Mouse (Mus musculus) heart, embryonic 16.5 days (tissue): ENCODE measurements around the gene Nup210l. TPM values are rescaled to one million over a fixed set of nuclear protein-coding genes. Genes with fewer than 3 reads are reported as not detected.

Experiments
- ATAC-seq: fragments of 200-750 bp; cut with Nextera tagmentation; replicated peaks from 2 replicates; pipeline ENCODE4 v1.8.0; 2017; ENCODE audit warnings: moderate number of reproducible peaks; ENCODE audit not compliant: insufficient read depth, low FRiP score; ENCODE audit errors: extremely low read depth
- H3K27ac ChIP-seq: fragments of 300-500 bp; sonication (generic); 2 replicates; pipeline ENCODE4 v1.5.1; 2014; ENCODE audit warnings: mild to moderate bottlenecking, low read length, control low read depth, moderate library complexity
- H3K27me3 ChIP-seq: fragments of 300-500 bp; sonication (generic); 2 replicates; pipeline ENCODE4 v1.6.1; 2014; ENCODE audit warnings: low read length, mixed read lengths; ENCODE audit not compliant: control insufficient read depth, insufficient read depth
- H3K36me3 ChIP-seq: fragments of 300-500 bp; sonication (generic); 2 replicates; pipeline ENCODE4 v1.6.1; 2014; ENCODE audit not compliant: control insufficient read depth, insufficient read depth
- H3K4me1 ChIP-seq: fragments of 300-500 bp; sonication (generic); 2 replicates; pipeline ENCODE4 v1.6.1; 2014; ENCODE audit warnings: low read length, mixed read lengths; ENCODE audit not compliant: control insufficient read depth, insufficient read depth
- H3K4me2 ChIP-seq: fragments of 300-500 bp; sonication (generic); 2 replicates; pipeline ENCODE4 v1.6.1; 2014; ENCODE audit warnings: low read depth, mild to moderate bottlenecking, control low read depth, low read length
- H3K4me3 ChIP-seq: fragments of 300-500 bp; sonication (generic); 2 replicates; pipeline ENCODE4 v1.5.1; 2014; ENCODE audit warnings: mild to moderate bottlenecking, control low read depth, low read length
- H3K9ac ChIP-seq: fragments of 300-500 bp; sonication (generic); 2 replicates; pipeline ENCODE4 v1.6.1; 2014; ENCODE audit warnings: low read length, control low read depth
- H3K9me3 ChIP-seq: fragments of 300-500 bp; sonication (generic); replicated peaks from 2 replicates; pipeline ENCODE4 v1.6.1; 2016; ENCODE audit warnings: low read length; ENCODE audit not compliant: control insufficient read depth
- WGBS: fragments of 180-500 bp; shearing (Covaris S2); extraction: QIAGEN DNeasy Blood & Tissue Kit; methylation state at CpG from one replicate; pipeline ENCODE4 v1.1.7; 2014; 5-methylcytosine and 5-hydroxymethylcytosine counted together
- polyA plus RNA-seq: library from polyadenylated mRNA; unstranded; fragments of >200 nt; fragmentation: Nextera tagmentation; extraction: Ambion mirVana; gene quantifications from 2 replicates; pipeline ENCODE4 v1.2.1, GENCODE M21; 2015

Gene Nup210l
- polyA plus RNA-seq, 1 experiment from 2014 or later, result 0.32 TPM

- Histone ChIP-seq H3K4me3 (no peak overlapping the region), H3K27me3 (no peaks in the 10 kb centered on the region), H3K4me2 (no peak overlapping the region), H3K9me3 (no peaks in the 10 kb centered on the region), H3K27ac (peak overlapping the region; percentile 11; the same call in 1 of the 2 replicates), H3K9ac (no peak overlapping the region), H3K36me3 (peaks cover 34% of the 10 kb centered on the region), H3K4me1 (peaks cover 50% of the 10 kb centered on the region)
- no peak for ATAC-seq
- 71% methylated on average over 6 of the region's 6 CpGs for WGBS
Observed at GRCm38 (mm10) chr3:90085281-90085680, 18.7 kb upstream of the Nup210l start.

GRCm38 (mm10) chr3:90086068-90086467, 17.9 kb upstream of the Nup210l start:
- WGBS, result 76% methylated on average over 5 of the region's 5 CpGs
- Histone ChIP-seq H3K4me1 (peaks cover 47% of the 10 kb centered on the region), H3K9ac (no peak overlapping the region), H3K27me3 (no peaks in the 10 kb centered on the region), H3K27ac (no peak overlapping the region), H3K36me3 (peaks cover 39% of the 10 kb centered on the region), H3K4me3 (no peak overlapping the region), H3K4me2 (no peak overlapping the region), H3K9me3 (no peaks in the 10 kb centered on the region)
- ATAC-seq, result no peak

GRCm38 (mm10) chr3:90088617-90089016, 15.3 kb upstream of the Nup210l start:
- Histone ChIP-seq H3K4me1 (peaks cover 22% of the 10 kb centered on the region), H3K9ac (no peak overlapping the region), H3K36me3 (peaks cover 60% of the 10 kb centered on the region), H3K27me3 (no peaks in the 10 kb centered on the region), H3K4me3 (no peak overlapping the region), H3K4me2 (no peak overlapping the region), H3K27ac (no peak overlapping the region), H3K9me3 (no peaks in the 10 kb centered on the region)
- ATAC-seq, result no peak
- WGBS, result 77% methylated on average over 2 of the region's 2 CpGs

GRCm38 (mm10) chr3:90090892-90091291, 13.0 kb upstream of the Nup210l start:
- no peak overlapping the region for H3K27ac ChIP-seq
- H3K27me3 ChIP-seq, result no peaks in the 10 kb centered on the region
- H3K4me1 ChIP-seq, result peaks cover 2% of the 10 kb centered on the region; the same call in 1 of the 2 replicates
- ATAC-seq, result no peak
- H3K9me3 ChIP-seq, result no peaks in the 10 kb centered on the region
- no peak overlapping the region for H3K4me3 ChIP-seq
- peaks cover 60% of the 10 kb centered on the region for H3K36me3 ChIP-seq
- no peak overlapping the region for H3K4me2 ChIP-seq
- no peak overlapping the region for H3K9ac ChIP-seq
- WGBS, result 65% methylated on average over 6 of the region's 6 CpGs

DNA sequence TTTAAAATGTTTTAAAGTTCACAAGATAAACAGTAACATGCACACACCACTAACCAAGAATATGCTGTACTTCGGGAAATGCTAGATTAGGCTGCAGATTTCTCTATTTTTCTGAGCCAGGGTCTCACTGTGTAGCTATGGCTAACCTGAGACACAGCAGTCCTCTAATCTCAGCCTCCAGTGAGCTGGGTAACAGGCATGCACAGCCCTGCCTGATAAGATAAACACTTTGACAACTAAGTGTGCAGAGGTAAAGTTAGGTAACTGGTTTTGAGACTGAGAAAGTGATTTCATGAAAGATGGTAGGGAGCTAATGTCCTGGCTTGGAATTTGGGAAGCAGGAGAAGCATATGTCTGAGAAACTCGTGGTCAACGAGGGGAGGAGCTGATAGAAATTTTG, 9.5 kb upstream of the Nup210l start:
- WGBS, result 81% methylated on average over 3 of the region's 3 CpGs
- no peak overlapping the region for H3K27ac ChIP-seq

DNA sequence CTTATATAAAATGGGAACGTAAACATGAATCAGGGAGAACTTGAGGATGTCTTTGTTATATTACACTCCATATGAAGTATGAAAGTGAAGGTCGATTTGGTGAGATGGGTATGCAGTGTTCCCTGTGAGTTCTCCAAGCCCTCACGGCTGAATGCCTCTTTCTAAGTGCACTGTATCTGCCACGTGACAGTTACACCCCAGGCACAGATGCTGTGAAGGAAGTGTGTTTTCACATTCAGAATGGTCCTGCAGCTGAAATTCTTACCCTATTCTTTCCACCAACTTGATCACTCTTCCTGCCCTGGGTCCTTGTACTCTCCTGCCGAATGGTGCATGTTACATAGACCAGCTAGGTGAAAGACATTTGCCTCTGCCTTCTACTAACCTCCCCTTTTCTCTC, 6.0 kb upstream of the Nup210l start:
- Histone ChIP-seq H3K4me2 (no peak overlapping the region), H3K27me3 (no peaks in the 10 kb centered on the region), H3K9ac (no peak overlapping the region), H3K27ac (no peak overlapping the region), H3K9me3 (no peaks in the 10 kb centered on the region), H3K4me1 (no peaks in the 10 kb centered on the region), H3K36me3 (peaks cover 12% of the 10 kb centered on the region), H3K4me3 (no peak overlapping the region)
- WGBS, result 80% methylated on average over 5 of the region's 5 CpGs
- ATAC-seq, result no peak

More for the DNA sequence above, 9.5 kb upstream of the Nup210l start:
- Histone ChIP-seq H3K4me3 (no peak overlapping the region), H3K9me3 (no peaks in the 10 kb centered on the region), H3K4me1 (no peaks in the 10 kb centered on the region), H3K4me2 (no peak overlapping the region), H3K27me3 (no peaks in the 10 kb centered on the region), H3K9ac (no peak overlapping the region), H3K36me3 (peaks cover 39% of the 10 kb centered on the region)
- ATAC-seq, result no peak

DNA sequence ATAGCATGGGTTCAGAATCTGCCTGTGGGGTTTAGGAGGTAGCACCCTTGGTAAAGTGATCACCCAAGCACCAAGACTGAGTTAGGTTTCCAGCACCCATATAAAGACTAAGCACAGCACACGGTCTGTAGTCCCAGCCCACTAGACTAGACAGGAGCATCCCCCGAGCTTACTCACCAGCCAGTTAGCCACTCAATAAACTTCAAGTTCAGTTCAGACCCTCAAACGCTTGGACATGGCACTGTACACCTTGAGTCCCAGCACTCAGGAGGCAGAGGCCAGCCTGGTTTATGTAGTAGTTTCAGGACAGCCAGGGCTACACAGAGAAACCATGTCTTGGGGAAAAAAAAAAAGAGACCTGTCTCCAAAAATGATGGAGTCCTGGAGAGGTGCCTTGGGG, 2.9 kb upstream of the Nup210l start:
- Histone ChIP-seq H3K9me3 (no peaks in the 10 kb centered on the region), H3K4me2 (no peak overlapping the region), H3K27ac (no peak overlapping the region), H3K4me3 (no peak overlapping the region), H3K36me3 (peaks cover 10% of the 10 kb centered on the region), H3K4me1 (no peaks in the 10 kb centered on the region), H3K9ac (no peak overlapping the region), H3K27me3 (no peaks in the 10 kb centered on the region)
- ATAC-seq, result no peak
- WGBS, result 79% methylated on average over 3 of the region's 3 CpGs

- Histone ChIP-seq H3K27ac (no peak overlapping the region), H3K9ac (no peak overlapping the region), H3K9me3 (no peaks in the 10 kb centered on the region), H3K36me3 (peaks cover 10% of the 10 kb centered on the region), H3K4me2 (no peak overlapping the region), H3K4me1 (no peaks in the 10 kb centered on the region), H3K27me3 (no peaks in the 10 kb centered on the region), H3K4me3 (no peak overlapping the region)
- WGBS, result 87% methylated on average over 2 of the region's 2 CpGs
- no peak for ATAC-seq
Observed at GRCm38 (mm10) chr3:90101673-90102072, 2.3 kb upstream of the Nup210l start.

DNA sequence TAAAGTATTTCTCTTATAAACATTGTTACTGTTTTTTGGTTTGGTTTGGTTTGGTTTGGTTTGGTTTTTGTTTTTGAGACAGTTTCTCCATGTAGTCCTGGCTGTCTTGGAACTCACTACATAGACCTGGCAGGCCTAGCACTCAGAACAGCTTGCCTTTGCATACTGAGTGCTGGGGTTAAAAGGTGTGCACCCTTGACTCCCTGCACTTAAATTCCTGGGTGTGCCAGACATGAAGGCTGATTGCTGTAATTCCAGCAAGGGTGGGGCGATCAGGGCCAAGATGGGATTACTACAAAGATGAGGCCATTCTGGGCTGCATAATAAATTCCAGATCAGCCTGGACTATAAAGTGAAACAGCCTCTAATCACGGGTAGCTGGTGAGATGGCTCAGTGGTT, 1.7 kb upstream of the Nup210l start:
- ATAC-seq, result no peak
- peaks cover 10% of the 10 kb centered on the region for H3K36me3 ChIP-seq
- no peak overlapping the region for H3K4me2 ChIP-seq
- no peak overlapping the region for H3K4me3 ChIP-seq
- H3K27me3 ChIP-seq, result no peaks in the 10 kb centered on the region
- H3K9me3 ChIP-seq, result no peaks in the 10 kb centered on the region
- no peaks in the 10 kb centered on the region for H3K4me1 ChIP-seq
- whole genome bisulfite sequencing, result 77% methylated on average over 2 of the region's 2 CpGs
- H3K9ac ChIP-seq, result no peak overlapping the region
- no peak overlapping the region for H3K27ac ChIP-seq

DNA sequence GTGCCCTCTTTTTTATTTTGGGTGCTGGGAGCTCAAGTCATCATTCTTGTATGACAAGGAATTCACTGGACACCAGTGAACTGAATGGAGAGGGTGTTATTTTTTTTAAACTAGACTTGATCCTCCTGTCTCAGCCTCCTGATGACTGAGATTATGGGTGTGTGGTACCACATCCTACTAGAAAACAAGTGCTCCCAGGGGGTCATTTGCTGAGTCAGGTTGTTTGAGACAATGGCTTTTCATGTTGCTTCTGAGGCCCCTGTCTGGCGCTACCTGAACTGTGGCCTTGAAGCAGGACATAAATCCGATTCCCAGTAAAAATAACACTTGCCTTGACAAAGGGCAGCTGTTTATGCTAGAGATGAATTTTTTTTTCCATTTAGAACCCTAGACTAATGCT, 756 bp upstream of the Nup210l start:
- Histone ChIP-seq H3K4me2 (no peak overlapping the region), H3K9me3 (no peaks in the 10 kb centered on the region), H3K9ac (no peak overlapping the region), H3K36me3 (peaks cover 7% of the 10 kb centered on the region), H3K4me1 (no peaks in the 10 kb centered on the region), H3K27me3 (no peaks in the 10 kb centered on the region), H3K4me3 (no peak overlapping the region), H3K27ac (no peak overlapping the region)
- 76% methylated on average over 2 of the region's 2 CpGs for WGBS
- ATAC-seq, result no peak
